Mouse (Mus musculus) adipocyte (in vitro differentiated cells): ENCODE results near the gene Large2.
A peak's percentile ranks its signal among the peaks of the same experiment; 100 is the strongest.

Experiments used
- DNase-seq: peaks from one replicate; pipeline ENCODE4 v3.0.0-alpha.2; 2016; ENCODE audit warnings: low spot score

The Large2 gene

GRCm38 (mm10) chr2:92371971-92372690 is 2.5 kb downstream of the Large2 start:
- no peak for DNase-seq

- no peak for DNase-seq
Measured at GRCm38 (mm10) chr2:92370821-92371805, 3.6 kb downstream of the Large2 start.

- DNase-seq, result no peak
Measured at GRCm38 (mm10) chr2:92370375-92370774, 4.3 kb downstream of the Large2 start.

- no peak for DNase-seq
Measured at GRCm38 (mm10) chr2:92367383-92368029, 7.2 kb downstream of the Large2 start.

DNA sequence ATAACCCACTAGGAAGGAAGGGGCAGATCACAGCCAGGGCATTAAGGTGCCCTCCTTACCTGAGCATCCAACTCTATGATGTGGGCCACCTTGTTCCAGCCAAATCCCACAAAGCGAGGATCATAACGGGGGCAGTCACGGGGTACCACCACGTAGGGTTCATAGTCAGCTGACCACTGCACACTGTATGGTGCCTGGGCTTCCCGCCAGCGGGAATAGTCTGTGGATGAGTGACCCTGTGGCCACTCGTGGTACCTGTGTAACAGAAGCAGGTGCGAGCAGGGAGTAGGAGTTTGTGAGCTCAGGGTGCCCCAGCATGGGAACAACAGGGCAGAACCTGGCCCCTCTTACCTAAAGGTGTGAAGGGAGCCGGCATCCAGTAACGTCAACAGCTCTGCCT is 9.1 kb downstream of the Large2 start:
- DNase-seq, result no peak

- DNase-seq, result no peak
Measured at GRCm38 (mm10) chr2:92364086-92364485, 10.6 kb downstream of the Large2 start.

DNA sequence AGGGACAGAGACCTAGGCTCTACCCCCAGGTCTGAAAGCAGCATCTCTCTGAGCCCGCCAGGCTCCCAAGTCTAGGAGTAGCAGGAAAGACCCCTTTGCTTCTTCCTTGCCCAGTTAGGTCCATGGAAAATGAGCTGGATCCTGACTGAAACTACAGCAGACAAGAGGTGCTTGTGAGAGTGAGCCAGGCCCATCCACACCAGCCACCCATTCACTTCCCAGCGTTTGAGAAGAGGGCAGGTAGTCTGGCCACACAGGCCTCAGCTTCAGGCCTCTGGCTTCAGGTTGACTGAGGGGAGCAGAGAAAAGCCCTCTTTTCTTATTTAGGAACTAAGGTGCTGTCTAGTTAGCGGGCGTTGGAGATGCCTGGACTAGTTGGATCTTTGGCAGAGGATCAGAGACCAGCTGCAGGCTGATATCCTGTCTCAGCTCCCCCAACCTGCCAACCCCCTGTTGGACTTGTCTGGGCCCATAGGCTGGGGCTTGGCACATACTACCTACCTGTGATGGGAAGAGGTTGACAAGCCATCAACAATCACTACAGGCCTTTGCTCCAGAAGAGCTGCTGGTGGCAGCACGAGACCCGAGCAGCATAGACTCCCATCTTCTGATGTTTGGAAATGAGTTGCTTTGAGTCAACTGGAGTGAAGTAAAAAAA is 12.0 kb downstream of the Large2 start:
- DNase-seq, result no peak

DNA sequence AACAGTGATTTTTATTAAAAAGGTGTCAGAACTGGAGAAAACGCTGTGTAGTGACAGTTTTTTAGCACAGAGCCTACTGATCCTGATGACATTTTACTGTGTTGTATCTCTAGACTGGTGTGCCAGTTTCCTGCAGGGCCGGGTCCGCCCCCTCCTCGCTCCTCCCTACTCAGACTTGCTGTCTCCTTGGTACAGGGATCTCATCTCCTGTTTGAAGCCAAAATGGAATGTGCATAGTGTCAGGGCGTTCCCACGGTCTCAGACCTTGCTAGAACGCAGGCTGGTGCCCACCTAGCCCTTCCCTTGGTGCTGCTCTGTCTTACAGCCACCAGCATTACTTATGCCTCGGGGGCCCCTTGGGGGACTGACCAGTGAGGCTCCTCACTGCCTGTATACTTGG is 12.9 kb downstream of the Large2 start:
- DNase-seq, result no peak

DNA sequence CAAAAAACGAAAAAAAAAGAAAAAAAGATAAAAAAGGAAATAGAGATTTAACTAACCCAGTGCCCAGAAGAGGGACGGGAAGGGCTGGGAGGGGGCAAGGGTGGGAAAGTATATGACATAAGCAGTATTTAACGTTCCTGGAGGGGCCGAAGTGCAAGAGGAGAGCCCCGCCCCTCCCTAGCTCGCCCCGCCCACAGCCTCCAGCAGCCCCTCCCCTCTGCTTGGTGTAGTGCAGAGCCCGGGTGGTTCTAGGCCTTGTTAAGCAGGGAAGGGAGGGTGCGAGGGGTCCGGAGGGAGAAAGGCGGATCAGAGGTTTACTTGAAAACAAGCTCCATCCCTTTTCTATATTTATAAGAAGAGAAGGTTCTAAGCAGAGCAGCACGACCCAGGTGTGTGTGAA is 13.8 kb downstream of the Large2 start:
- no peak for DNase-seq

GRCm38 (mm10) chr2:92360186-92360823 is 14.4 kb downstream of the Large2 start:
- no peak for DNase-seq

- DNase-seq, result no peak
Measured at GRCm38 (mm10) chr2:92359301-92359700, 15.4 kb downstream of the Large2 start.

DNA sequence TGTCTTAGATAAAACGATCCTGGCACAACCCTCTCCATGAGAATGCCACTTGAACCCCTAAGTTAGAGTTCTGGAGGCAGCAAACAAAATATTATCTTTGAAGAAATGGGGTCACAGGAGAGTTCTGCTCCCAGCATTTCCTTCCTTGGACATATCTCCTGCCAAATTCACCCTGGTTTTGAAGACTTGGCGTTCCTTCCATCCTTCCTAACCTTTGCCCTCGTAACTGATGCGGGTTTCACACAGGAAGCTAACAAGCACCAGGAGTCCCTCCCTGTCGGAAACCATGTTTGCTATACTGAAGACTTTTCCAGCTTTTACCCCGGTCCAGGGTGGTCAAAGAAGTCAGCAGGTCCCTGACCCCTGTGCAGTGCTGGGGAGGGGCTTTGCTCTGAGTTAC is 20.4 kb downstream of the Large2 start:
- DNase-seq, result no peak

DNA sequence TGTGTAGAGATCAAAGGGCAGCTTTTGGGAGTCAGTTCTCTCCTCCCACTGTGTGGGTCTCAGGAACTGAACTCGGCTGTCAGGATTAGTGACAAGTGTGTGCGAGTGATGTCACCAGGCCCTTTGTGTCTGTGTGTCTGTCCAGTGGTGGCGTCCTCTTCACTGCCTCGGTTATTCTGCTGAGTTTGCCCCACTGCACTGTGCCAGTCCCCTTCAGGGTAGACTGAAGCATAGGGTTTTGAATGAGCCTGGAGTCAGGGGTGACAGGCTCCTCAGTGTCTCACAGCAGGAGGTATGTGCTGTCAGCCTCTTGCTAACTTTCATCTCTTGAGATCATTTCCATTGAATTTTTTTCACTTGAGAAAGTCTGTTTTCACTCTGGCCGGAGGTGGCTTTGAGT is 21.3 kb downstream of the Large2 start:
- DNase-seq, result no peak

DNA sequence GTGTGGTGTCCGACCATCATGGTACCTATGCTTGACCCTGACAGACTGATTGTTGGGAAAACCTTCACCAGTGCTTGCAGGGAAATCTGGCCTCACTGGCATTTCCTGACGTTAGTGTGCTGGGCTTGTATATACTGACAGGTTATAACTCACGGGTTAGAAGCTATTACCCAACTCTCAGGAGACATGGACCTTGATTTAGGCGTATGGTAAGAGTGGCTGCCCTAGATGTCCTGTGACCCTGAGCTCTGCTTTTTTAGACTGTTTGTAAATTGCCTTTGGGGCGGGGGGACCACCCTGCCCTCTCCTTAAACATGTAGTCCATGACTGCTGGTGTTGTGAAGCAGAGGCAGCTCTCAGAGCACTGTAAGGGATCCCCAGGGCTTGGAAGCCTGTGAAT is 24.0 kb downstream of the Large2 start:
- peak; percentile 34 for DNase-seq

DNA sequence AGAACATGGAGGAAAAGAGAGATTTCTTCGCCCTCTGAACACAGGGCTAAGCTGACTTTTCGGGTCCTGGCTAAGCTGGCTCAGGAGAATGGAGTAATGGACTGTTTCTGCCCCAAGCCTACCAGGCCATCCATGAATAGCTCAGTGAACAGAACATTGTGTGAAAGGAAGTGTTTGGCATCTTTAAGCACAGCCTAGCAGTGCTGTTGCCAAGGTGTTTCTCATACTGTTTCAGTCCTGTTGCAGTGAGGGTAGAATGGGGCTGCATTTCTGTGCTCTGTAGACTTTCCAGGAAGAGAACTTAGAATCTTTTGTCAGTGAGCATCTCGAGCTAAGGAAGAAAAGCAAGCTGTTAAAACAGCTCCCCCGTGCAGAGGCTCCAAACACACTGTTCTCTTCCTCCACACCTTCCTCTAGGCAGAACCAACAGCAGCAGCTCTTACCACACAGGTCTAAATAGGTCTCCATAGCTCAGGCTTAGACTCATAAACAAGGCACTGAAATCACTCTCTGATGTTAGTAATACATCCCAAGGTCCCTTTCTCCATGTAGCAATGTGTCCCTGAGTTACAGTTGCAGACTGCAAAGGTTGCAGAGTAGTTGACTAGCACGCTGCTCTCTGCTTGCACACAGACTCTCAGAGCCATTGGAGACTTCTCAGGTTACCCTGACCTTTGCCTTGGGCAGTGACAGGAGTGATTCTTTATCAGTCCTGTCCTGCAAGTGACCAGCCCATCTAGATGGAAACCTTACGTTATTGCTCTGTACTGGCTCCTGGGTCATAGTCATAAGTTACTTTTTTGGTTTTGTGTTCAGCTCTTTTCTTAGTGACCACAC is 24.9 kb downstream of the Large2 start:
- DNase-seq, result no peak

DNA sequence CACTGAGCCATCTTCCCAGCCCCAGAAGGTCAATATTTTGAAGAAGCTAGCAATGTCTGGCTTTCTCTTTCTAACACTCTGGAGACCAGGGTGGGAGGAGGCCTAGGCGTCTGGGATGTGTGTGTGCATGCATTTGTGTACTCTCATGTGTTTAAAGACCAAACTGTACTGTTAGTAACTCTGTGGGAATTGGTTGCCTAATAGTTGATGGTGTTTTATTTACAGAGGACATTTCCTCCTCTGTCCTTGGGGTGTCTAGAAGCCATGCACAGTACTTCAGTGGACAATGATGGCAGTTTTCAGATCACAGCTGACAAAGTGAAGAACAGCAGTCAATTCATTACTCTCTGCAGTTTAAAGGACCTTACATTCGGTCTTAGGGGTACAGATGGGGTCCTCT is 27.5 kb downstream of the Large2 start:
- no peak for DNase-seq

DNA sequence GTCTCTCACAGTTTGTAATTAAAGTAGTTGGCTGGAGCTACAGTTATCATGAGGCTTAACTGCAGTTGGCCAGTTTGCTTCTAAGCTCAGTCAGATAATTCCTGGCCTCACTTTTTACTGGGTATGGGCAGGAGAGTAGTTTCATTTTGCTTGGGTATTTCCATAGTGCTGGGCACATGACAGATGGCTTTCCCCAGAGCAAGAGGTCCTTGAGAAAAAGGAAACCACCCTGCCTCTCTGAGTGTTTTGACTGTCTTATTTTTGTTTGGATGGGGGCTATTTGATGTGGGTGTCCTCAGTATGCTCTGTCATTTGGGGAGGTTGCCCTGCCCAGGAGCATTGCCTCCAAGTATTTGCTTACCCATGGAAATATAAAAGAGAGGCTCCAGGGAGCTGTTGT is 32.3 kb downstream of the Large2 start:
- DNase-seq, result no peak

GRCm38 (mm10) chr2:92331871-92332270 is 42.8 kb downstream of the Large2 start:
- no peak for DNase-seq

DNA sequence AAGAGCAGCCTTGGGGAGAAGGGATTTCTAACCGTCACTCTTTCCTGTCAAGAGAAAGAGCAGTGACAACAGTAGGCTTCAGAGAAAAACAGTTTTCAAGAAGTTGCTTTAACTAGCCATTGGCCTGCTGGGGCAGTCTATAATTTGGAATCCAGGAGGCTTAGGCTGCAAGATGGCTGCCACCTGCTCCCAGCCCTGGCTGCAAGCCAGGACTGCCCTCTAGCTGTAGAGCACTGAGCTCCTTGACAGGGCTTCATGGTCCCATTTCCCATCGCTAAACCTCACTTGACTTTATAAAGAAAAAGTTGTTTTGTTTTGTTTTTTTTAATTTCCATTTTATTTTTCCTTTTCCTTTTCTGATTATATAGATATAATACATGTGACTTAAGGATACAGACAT is 43.3 kb downstream of the Large2 start:
- no peak for DNase-seq

DNA sequence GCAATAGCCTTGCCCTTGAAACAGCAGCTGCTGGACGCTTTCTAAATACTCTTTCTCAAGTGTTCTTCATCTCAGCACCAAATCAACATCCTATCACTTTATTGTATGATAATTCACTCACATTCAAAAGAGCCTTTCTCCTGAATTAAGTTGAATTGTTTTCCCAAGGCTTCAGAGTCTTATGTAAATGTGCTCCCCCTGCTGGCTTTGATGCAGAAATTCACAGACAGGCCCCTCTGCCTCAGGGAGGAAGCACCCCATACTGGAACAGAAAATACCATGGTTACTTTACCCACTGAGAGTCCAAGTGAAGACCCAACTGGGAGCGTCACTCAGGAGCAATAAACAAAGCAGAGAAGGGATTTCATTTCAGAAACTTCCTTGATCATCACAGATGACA is 43.8 kb downstream of the Large2 start:
- DNase-seq, result peak; percentile 60

DNA sequence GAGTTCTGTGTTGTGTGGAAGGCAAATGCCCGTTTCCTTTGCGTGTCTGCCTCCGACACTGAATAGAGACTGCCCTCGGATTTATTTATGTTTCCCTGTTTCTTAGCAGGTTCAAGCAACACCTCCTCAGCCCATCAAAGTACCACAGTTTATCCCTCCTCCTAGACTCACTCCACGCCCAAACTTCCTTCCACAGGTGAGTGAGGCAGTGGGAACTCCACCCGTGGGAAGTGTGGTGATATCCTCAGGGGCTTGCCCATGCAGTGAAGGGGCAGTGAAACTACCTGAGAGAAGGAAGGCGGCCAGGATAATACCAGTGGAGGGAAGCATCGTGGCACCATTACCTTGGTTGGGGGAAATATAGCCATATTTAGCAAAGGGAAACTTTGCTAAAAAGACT is 46.5 kb downstream of the Large2 start:
- DNase-seq, result no peak
